ENCODE assay signal across 25 mouse cellular contexts in genomic region chr5:123020426-123020825, GRCm38 (mm10). TPM values are rescaled to one million over a fixed set of nuclear protein-coding genes. Genes with fewer than 3 reads are reported as not detected.
DNase-seq lines count a peak whose midpoint lies in the region; ATAC-seq and TF ChIP-seq lines count a peak whose summit lies in the region.
"Had no signal": no experiment of that assay in that cellular context is flagged by ENCODE, and none has a peak within 500 bp of the region (broad histone marks: within the 10 kb centered on the region; RNA-seq: fewer than 3 reads in every experiment).

No protein-coding gene starts in this region.

- H3K4me2 ChIP-seq in hindbrain, embryonic 13.5 days: no peak overlapping the region
- no peak overlapping the region for H3K4me2 ChIP-seq in neural tube, embryonic 15.5 days
- H3K4me2 ChIP-seq: lung, embryonic 14.5 days had no signal

- no peak for TF ChIP-seq CTCF in gastrocnemius, adult 2 months (IDR thresholded peaks at IDR 0.05)

- no peak for DNase-seq in gastrocnemius, adult 2 months
- DNase-seq in gastrocnemius, postnatal 4 days (ENCODE audit: low spot score in 2 of 2): no peak
- DNase-seq in hindbrain, embryonic 10.5 days (ENCODE audit: low spot score): no peak
- DNase-seq in neural tube, embryonic 10.5 days (ENCODE audit: extremely low spot score, low spot score): no peak
- no peak for DNase-seq in embryo, embryonic 10 days (ENCODE audit: low spot score)
- DNase-seq: cerebellum, adult 2 months; cerebellum, postnatal 36 days; heart, postnatal 14 days; kidney, postnatal 36 days; layer of hippocampus, adult 9-11 months; lung, embryonic 14.5 days; lung, postnatal 4 days; right cerebral cortex, postnatal 25 days; thymus, adult 2 months had no signal

- no peaks in the 10 kb centered on the region for H3K27me3 ChIP-seq in hindbrain, embryonic 13.5 days
- peaks cover 3% of the 10 kb centered on the region; the same call in 1 of the 2 replicates for H3K27me3 ChIP-seq in hindbrain, embryonic 10.5 days (ENCODE audit: insufficient read depth, poor library complexity, severe bottlenecking)
- no peaks in the 10 kb centered on the region for H3K27me3 ChIP-seq in neural tube, embryonic 15.5 days (replicated peaks)
- H3K27me3 ChIP-seq: liver, embryonic 12.5 days had no signal

- intact Hi-C loops in gastrocnemius, adult 2 months (cut with DNase I): no loop called here

- no peaks in the 10 kb centered on the region for H3K9me3 ChIP-seq in hindbrain, embryonic 13.5 days
- no peaks in the 10 kb centered on the region for H3K9me3 ChIP-seq in hindbrain, embryonic 10.5 days
- no peaks in the 10 kb centered on the region for H3K9me3 ChIP-seq in neural tube, embryonic 15.5 days (replicated peaks)
- H3K9me3 ChIP-seq: limb, embryonic 10.5 days; liver, embryonic 12.5 days had no signal

- no peak overlapping the region for H3K4me3 ChIP-seq in gastrocnemius, adult 2 months
- H3K4me3 ChIP-seq in hindbrain, embryonic 13.5 days: no peak overlapping the region
- no peak overlapping the region for H3K4me3 ChIP-seq in hindbrain, embryonic 10.5 days
- no peak overlapping the region for H3K4me3 ChIP-seq in neural tube, embryonic 15.5 days (replicated peaks)
- H3K4me3 ChIP-seq: limb, embryonic 10.5 days; liver, embryonic 12.5 days had no signal

- no peak for ATAC-seq in hindbrain, embryonic 13.5 days (ENCODE audit: low FRiP score)
- ATAC-seq in neural tube, embryonic 15.5 days (ENCODE audit: low FRiP score): no peak
- ATAC-seq: intestine, embryonic 16.5 days; liver, embryonic 12.5 days had no signal

- peaks cover 46% of the 10 kb centered on the region for H3K4me1 ChIP-seq in hindbrain, embryonic 13.5 days (replicated peaks)
- peaks cover 44% of the 10 kb centered on the region for H3K4me1 ChIP-seq in hindbrain, embryonic 10.5 days (replicated peaks)
- H3K4me1 ChIP-seq in neural tube, embryonic 15.5 days: peaks cover 31% of the 10 kb centered on the region

- WGBS in hindbrain, embryonic 13.5 days: 91% methylated on average over 5 of the region's 5 CpGs
- WGBS in hindbrain, embryonic 10.5 days: 94% methylated on average over 5 of the region's 5 CpGs
- WGBS in neural tube, embryonic 15.5 days: 96% methylated on average over 5 of the region's 5 CpGs

- peak overlapping the region; percentile 98 for H3K27ac ChIP-seq in gastrocnemius, adult 2 months
- H3K27ac ChIP-seq in hindbrain, embryonic 13.5 days: peak overlapping the region; percentile 84; the same call in 1 of the 2 replicates
- no peak overlapping the region for H3K27ac ChIP-seq in hindbrain, embryonic 10.5 days
- peak overlapping the region; percentile 66 for H3K27ac ChIP-seq in neural tube, embryonic 15.5 days (replicated peaks)
- H3K27ac ChIP-seq: limb, embryonic 10.5 days; liver, embryonic 12.5 days had no signal

- no peaks in the 10 kb centered on the region for H3K36me3 ChIP-seq in hindbrain, embryonic 13.5 days
- H3K36me3 ChIP-seq in hindbrain, embryonic 10.5 days: 0 out of 2 replicates have a peak, but pooled peaks cover 8% of the 10 kb centered on the region
- no peaks in the 10 kb centered on the region for H3K36me3 ChIP-seq in neural tube, embryonic 15.5 days
- H3K36me3 ChIP-seq: liver, embryonic 12.5 days had no signal

- no peak overlapping the region for H3K9ac ChIP-seq in hindbrain, embryonic 13.5 days
- no peak overlapping the region for H3K9ac ChIP-seq in neural tube, embryonic 15.5 days (replicated peaks)
- H3K9ac ChIP-seq: liver, embryonic 12.5 days had no signal

RNA-seq across cellular contexts. Expression of gene Orai1, which starts 5.6 kb away (rescaled TPM):
- 10 to 100 TPM; 32.1 to 38.7 TPM for total RNA-seq in gastrocnemius, adult 2 months (2021)
- 10 to 100 TPM; 46.2 to 53.8 TPM for total RNA-seq in gastrocnemius, postnatal 4 days (2021)
- 11.8 and 12.3 TPM in 2 replicates for polyA plus RNA-seq in hindbrain, embryonic 13.5 days (2015; fragmentation: Nextera tagmentation; extraction: Ambion mirVana)
- 10.2 and 11.3 TPM in 2 replicates for polyA plus RNA-seq in hindbrain, embryonic 10.5 days (2016; fragmentation: Nextera tagmentation; extraction: Ambion mirVana)
- 14.1 and 14.2 TPM in 2 replicates for polyA plus RNA-seq in neural tube, embryonic 15.5 days (2015; fragmentation: Nextera tagmentation; extraction: Ambion mirVana)

RNA-seq across cellular contexts. Expression of gene Morn3, which starts 26.4 kb away (rescaled TPM):
- not detected for total RNA-seq in gastrocnemius, adult 2 months (2021)
- total RNA-seq in gastrocnemius, postnatal 4 days (2021): not detected
- polyA plus RNA-seq in hindbrain, embryonic 13.5 days (2015; fragmentation: Nextera tagmentation; extraction: Ambion mirVana): 0.65 and 1.5 TPM in 2 replicates
- polyA plus RNA-seq in hindbrain, embryonic 10.5 days (2016; fragmentation: Nextera tagmentation; extraction: Ambion mirVana): 0.50 and 2.4 TPM in 2 replicates
- polyA plus RNA-seq in neural tube, embryonic 15.5 days (2015; fragmentation: Nextera tagmentation; extraction: Ambion mirVana): 0.68 TPM in 1 of 2 replicates, not detected in the other
- total RNA-seq: adrenal gland, adult 18-20 months; gastrocnemius, adult 18-20 months; granulocyte monocyte progenitor cell, adult 5-6 weeks; left cerebral cortex, adult 8-10 months had no signal
- polyA plus RNA-seq: limb, embryonic 10.5 days; liver, embryonic 12.5 days; lung, embryonic 14.5 days; midbrain, embryonic 14.5 days; spleen, adult 2 months had no signal

RNA-seq across cellular contexts. Expression of gene Kdm2b, which starts 30.8 kb away (rescaled TPM):
- 10 to 100 TPM; 11.5 to 13.3 TPM for total RNA-seq in gastrocnemius, adult 2 months (2021)
- total RNA-seq in gastrocnemius, postnatal 4 days (2021): 10 to 100 TPM; 26.0 to 31.7 TPM
- polyA plus RNA-seq in hindbrain, embryonic 13.5 days (2015; fragmentation: Nextera tagmentation; extraction: Ambion mirVana): 101 and 104 TPM in 2 replicates
- polyA plus RNA-seq in hindbrain, embryonic 10.5 days (2016; fragmentation: Nextera tagmentation; extraction: Ambion mirVana): 84.6 and 92.4 TPM in 2 replicates
- polyA plus RNA-seq in neural tube, embryonic 15.5 days (2015; fragmentation: Nextera tagmentation; extraction: Ambion mirVana): 81.4 and 89.2 TPM in 2 replicates

RNA-seq across cellular contexts. Expression of gene Tmem120b, which starts 47.8 kb away (rescaled TPM):
- total RNA-seq in gastrocnemius, adult 2 months (2021): 10 to 100 TPM; 19.2 to 23.2 TPM
- 10 to 100 TPM; 24.0 to 25.9 TPM for total RNA-seq in gastrocnemius, postnatal 4 days (2021)
- polyA plus RNA-seq in hindbrain, embryonic 13.5 days (2015; fragmentation: Nextera tagmentation; extraction: Ambion mirVana): 18.0 and 18.6 TPM in 2 replicates
- polyA plus RNA-seq in hindbrain, embryonic 10.5 days (2016; fragmentation: Nextera tagmentation; extraction: Ambion mirVana): 12.9 and 13.4 TPM in 2 replicates
- 19.6 and 21.0 TPM in 2 replicates for polyA plus RNA-seq in neural tube, embryonic 15.5 days (2015; fragmentation: Nextera tagmentation; extraction: Ambion mirVana)
